Mouse (Mus musculus) brown adipose tissue, adult 24 weeks (tissue): Measurements from ENCODE around the gene Krt82. TPM values are rescaled to one million over a fixed set of nuclear protein-coding genes. Genes with fewer than 3 reads are reported as not detected.

Experiments
- H3K27ac ChIP-seq: fragments of 200-500 bp; replicated peaks from 2 replicates; pipeline ENCODE4 v1.5.1; 2012; ENCODE audit warnings: low read depth, mild to moderate bottlenecking, low read length
- H3K4me1 ChIP-seq: fragments of 200-500 bp; 2 replicates; pipeline ENCODE4 v1.6.1; 2012; ENCODE audit warnings: low read length, mixed read lengths; ENCODE audit not compliant: control insufficient read depth, insufficient read depth, insufficient read length
- H3K4me3 ChIP-seq: fragments of 200-500 bp; 2 replicates; pipeline ENCODE4 v1.5.1; 2012; ENCODE audit warnings: low read depth, mild to moderate bottlenecking, low read length, moderate library complexity; ENCODE audit not compliant: insufficient read depth
- polyA plus RNA-seq: library from polyadenylated mRNA; stranded (reverse); fragments of >200 nt; gene quantifications from 2 replicates; pipeline ENCODE4 v1.2.4, GENCODE M21; 2012; ENCODE audit not compliant: missing spikeins, insufficient read depth, insufficient read length

Krt82 gene
- not detected in 2 replicates for polyA plus RNA-seq

- H3K27ac ChIP-seq = no peak within 1 kb of the TSS
- H3K4me1 ChIP-seq = no peaks in the 10 kb centered on the region
- no peak within 1 kb of the TSS for H3K4me3 ChIP-seq
These were observed at the start of gene Krt82 for GRCm38 (mm10) chr15:101550567-101550966. TSS of gene Krt82 (minus strand) at chr15:101550667.

- H3K4me1 ChIP-seq = no peaks in the 10 kb centered on the region
- H3K27ac ChIP-seq = no peak overlapping the region
- H3K4me3 ChIP-seq = no peak overlapping the region
These were observed 48.7 kb upstream of the Krt82 start for GRCm38 (mm10) chr15:101599123-101599522.

DNA sequence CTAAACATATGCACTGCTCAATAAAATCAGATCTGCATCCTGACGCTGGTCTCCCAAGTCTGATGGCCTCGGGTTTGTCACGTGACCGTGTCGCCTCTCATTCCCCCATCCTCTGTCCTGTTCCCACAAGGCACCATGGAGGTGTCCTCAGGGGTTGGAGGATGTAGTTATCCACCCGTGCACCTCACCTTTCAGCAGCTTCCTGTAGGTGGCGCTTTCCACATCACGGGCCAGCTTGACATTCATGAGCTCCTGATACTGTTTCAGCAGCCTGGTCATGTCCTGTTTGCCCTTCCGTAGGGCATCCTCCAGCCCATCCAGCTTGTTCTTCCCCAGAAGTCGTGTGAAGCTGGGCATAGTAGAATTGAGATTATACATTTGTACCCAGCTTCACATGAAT is 37.7 kb upstream of the Krt82 start:
- no peak overlapping the region for H3K4me3 ChIP-seq

DNA sequence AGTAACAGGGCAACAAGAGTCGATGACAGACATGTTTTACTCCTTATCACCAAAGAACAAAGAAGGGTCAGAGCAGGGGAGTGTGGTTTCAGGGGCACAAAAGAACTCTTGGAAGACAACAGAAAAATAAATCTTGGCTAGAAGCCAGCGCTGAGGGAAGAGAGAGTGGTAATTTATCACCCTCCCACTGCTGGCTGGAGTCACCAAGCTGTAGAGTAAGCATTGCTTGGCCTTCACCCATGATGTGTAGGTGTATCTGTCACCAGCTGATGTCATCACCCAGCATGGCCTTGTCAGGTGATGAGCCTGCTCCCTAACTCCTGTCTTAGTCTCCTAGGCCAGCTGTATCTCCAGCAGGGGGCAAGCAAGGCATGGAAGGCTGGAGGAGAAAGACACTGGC is 34.0 kb upstream of the Krt82 start:
- Histone ChIP-seq H3K4me1 (no peaks in the 10 kb centered on the region), H3K27ac (no peak overlapping the region), H3K4me3 (no peak overlapping the region)

More for the DNA sequence above, 37.7 kb upstream of the Krt82 start:
- H3K4me1 ChIP-seq = no peaks in the 10 kb centered on the region
- no peak overlapping the region for H3K27ac ChIP-seq

DNA sequence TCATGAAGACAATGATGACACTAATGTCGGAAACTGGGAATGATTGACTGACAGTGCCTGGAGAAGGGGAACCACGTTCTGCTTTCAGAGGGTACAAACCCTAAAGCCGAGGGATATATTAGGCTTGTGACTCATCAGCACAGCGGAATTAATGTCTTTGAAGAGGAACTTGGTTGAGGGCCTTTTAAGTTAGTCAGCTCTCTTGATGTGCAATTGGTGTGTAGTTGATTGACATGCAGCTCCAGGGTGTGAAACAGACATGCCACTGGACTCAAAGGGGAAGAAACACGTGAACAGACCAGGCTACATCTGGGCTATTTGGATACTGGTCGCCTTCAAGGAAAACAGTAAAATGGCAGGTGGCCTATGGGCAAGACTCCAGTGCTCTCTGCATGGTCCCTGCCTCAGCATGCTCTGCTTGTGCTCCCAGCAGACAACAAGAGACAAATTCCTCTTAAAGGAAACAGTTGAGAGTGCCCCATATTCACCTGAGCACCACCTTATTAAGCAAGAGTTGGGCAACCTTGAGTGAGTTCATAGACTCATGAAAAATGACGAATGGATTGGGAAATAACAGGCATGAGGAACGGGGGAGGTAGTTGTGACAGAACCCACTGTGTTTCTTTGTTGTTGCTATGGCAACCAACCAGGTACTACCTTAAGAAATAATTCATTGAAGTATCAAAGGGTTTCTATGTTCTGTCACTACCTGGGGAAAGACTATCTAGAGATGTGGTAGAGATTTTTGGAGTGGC is 32.9 kb upstream of the Krt82 start:
- Histone ChIP-seq H3K27ac (no peak overlapping the region), H3K4me1 (no peaks in the 10 kb centered on the region), H3K4me3 (no peak overlapping the region)

- Histone ChIP-seq H3K4me1 (no peaks in the 10 kb centered on the region), H3K4me3 (no peak overlapping the region), H3K27ac (no peak overlapping the region)
These were observed 31.2 kb upstream of the Krt82 start for GRCm38 (mm10) chr15:101581701-101582100.

DNA sequence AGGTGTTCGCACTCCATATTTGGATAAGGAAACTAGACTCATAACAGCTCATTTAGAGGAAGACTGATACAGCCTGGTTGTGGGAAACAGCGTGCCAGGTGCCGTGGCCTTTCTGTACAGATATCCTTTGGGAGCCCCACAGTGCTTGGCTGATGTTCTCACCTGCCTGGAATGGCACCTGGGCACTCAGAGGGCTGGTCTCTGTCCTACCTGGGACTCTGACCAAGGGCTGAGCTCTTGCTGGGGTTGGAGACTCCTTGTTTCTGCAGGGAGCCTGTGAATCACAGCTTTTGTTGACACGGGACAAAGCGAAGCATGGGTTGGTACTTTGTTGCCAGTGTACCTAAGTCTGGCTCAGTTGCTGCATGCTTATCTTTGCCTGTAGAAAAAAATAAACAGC is 25.0 kb upstream of the Krt82 start:
- Histone ChIP-seq H3K4me3 (no peak overlapping the region), H3K27ac (no peak overlapping the region), H3K4me1 (no peaks in the 10 kb centered on the region)

- Histone ChIP-seq H3K4me1 (no peaks in the 10 kb centered on the region), H3K27ac (no peak within 1 kb of the TSS), H3K4me3 (no peak within 1 kb of the TSS)
These were observed 23.4 kb upstream of the Krt82 start, which contains the start of gene Krt75 for GRCm38 (mm10) chr15:101573796-101574345. TSS of gene Krt75 (minus strand) at chr15:101573904.

GRCm38 (mm10) chr15:101567780-101568179 is 17.3 kb upstream of the Krt82 start:
- H3K4me3 ChIP-seq = no peak overlapping the region
- no peak overlapping the region for H3K27ac ChIP-seq
- H3K4me1 ChIP-seq = no peaks in the 10 kb centered on the region

DNA sequence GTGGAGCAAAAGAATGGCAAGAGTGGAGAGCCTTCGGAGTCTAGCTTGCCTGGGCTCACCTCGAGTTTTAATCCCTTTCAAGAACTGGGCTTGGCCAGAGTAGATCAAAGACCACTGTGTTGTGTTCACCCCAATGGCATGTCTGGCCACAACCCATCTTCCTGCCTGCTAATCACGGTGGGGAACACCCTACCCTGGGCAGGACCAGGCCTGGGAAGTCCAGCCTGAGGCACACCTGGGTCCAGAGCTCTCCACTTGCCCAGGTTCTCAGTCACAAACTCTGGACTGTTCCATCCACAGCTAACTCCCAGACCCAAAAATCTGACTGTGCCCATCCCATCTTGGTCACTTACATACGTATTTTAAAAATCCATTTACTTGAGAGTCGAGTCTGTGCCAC is 12.4 kb upstream of the Krt82 start, which contains the start of gene Krt90:
Krt90 (minus strand) TSS at position 101 of the 400 bp plus-strand sequence.
- H3K27ac ChIP-seq = no peak within 1 kb of the TSS
- H3K4me3 ChIP-seq = no peak within 1 kb of the TSS
- no peaks in the 10 kb centered on the region for H3K4me1 ChIP-seq

GRCm38 (mm10) chr15:101558034-101558646 is 7.7 kb upstream of the Krt82 start:
- H3K27ac ChIP-seq = no peak overlapping the region
- no peak overlapping the region for H3K4me3 ChIP-seq
- no peaks in the 10 kb centered on the region for H3K4me1 ChIP-seq

DNA sequence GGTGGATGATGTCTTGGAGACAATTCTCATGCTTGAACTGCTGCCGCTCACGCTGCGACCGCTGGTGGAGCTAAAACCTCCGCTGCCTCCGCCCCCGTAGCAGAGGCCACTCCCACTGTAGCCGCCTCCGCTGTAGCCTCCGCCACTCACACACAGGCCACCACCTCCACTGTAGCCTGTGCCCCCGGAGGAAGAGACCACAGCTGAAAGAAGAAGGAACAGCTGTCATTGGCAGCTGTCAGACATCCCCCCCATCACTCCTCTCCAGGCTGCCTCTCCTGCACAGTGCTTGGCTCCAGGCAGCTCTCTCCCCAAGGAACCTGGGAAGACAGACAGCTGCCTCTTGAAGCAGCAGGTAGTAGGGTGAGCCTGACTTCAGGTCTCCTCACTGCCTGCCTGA is 2.7 kb upstream of the Krt82 start:
- no peak overlapping the region for H3K4me3 ChIP-seq
- H3K27ac ChIP-seq = no peak overlapping the region
- no peaks in the 10 kb centered on the region for H3K4me1 ChIP-seq

DNA sequence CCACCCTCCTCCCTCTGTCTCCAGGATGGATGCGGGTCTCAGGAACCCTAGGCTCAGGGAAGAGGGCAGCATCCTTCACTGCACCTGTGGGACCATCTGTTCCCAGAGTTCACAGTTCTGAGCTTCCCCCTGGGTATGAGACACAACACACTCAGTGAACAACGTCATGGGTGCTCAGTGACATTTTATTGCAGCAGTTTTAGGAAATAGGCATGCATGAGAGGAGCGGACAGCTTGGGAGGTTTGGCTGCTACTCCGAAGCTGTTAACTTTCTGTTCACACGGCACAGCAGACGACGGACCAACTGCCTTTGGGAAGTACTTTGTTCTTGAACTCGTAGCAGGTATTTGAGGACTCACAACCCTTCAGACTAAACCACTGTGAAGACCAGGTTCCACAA is 1.7 kb upstream of the Krt82 start:
- Histone ChIP-seq H3K4me1 (no peaks in the 10 kb centered on the region), H3K27ac (no peak overlapping the region), H3K4me3 (no peak overlapping the region)

DNA sequence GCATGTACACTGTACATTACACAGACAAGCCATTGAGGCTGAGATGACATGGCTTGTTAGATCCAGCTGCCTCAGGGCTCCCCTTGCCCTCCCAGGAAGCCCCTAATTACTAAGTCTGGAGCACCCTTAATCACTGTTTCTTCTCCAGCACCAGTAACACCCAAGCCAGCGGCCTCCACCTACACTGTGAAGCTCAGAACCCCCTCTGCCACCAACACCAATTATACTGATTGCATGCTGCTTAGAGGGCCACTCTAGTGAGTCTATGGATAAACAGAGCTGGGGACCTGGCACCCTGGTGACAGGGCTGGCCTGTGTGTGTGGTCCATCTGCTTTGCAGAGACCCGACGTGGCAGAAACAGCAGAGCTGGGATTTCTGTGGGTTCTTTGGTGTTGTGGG is 6.0 kb downstream of the Krt82 start:
- H3K4me3 ChIP-seq = no peak overlapping the region
- no peak overlapping the region for H3K27ac ChIP-seq
- no peaks in the 10 kb centered on the region for H3K4me1 ChIP-seq

- H3K4me3 ChIP-seq = no peak overlapping the region
These were observed 7.9 kb downstream of the Krt82 start for GRCm38 (mm10) chr15:101542543-101542942.

DNA sequence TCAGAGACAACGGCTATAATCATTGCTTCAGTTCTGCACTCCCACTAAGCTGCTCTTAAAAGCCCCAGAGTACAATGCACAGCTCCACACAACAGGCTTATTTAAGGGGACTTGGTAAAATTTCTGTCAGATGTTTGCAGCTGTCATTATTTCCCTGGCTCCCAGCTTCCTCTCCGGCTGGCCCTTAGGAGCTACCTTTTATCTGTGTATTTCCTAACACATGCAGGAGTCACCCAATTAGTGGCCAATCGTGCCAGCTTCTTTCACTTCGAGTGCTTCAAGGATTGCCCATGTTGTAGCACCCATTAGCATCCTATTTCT is 11.9 kb downstream of the Krt82 start:
- no peaks in the 10 kb centered on the region for H3K4me1 ChIP-seq
- no peak overlapping the region for H3K4me3 ChIP-seq
- H3K27ac ChIP-seq = no peak overlapping the region

More at GRCm38 (mm10) chr15:101542543-101542942, 7.9 kb downstream of the Krt82 start:
- Histone ChIP-seq H3K4me1 (no peaks in the 10 kb centered on the region), H3K27ac (no peak overlapping the region)
